Mouse (Mus musculus) naive thymus-derived CD4-positive, alpha-beta T cell, adult 2 months (primary cell): ENCODE results near the gene Tex19.2.
"Not testable (repeated sequence)": the region's sequence is repeated elsewhere in the genome, so short reads cannot be mapped to it uniquely, and the experiment has no call there.

Experiments used
- DNase-seq: peaks from one replicate; pipeline ENCODE4 v3.0.0-alpha.2; 2011; ENCODE audit warnings: low read depth

The Tex19.2 gene

GRCm38 (mm10) chr11:121111051-121111450, 7.4 kb downstream of the Tex19.2 start:
- no peak for DNase-seq

GRCm38 (mm10) chr11:121109986-121110385, 8.5 kb downstream of the Tex19.2 start:
- no peak for DNase-seq

GRCm38 (mm10) chr11:121108061-121108460, 10.4 kb downstream of the Tex19.2 start:
- DNase-seq = no peak

- not testable (repeated sequence) for DNase-seq
Observed at GRCm38 (mm10) chr11:121107242-121107641, 11.2 kb downstream of the Tex19.2 start.

- DNase-seq = no peak
Observed at GRCm38 (mm10) chr11:121101124-121101805, 17.2 kb downstream of the Tex19.2 start.

GRCm38 (mm10) chr11:121100692-121101091, 17.8 kb downstream of the Tex19.2 start:
- no peak for DNase-seq

- DNase-seq = no peak
Observed at GRCm38 (mm10) chr11:121099762-121100161, 18.7 kb downstream of the Tex19.2 start.

- DNase-seq = no peak
Observed at GRCm38 (mm10) chr11:121092606-121093585, 25.6 kb downstream of the Tex19.2 start.

- no peak for DNase-seq
Observed at GRCm38 (mm10) chr11:121090943-121091342, 27.5 kb downstream of the Tex19.2 start.

- DNase-seq = no peak
Observed at GRCm38 (mm10) chr11:121089756-121090546, 28.5 kb downstream of the Tex19.2 start.

- DNase-seq = no peak
Observed at GRCm38 (mm10) chr11:121088997-121089396, 29.5 kb downstream of the Tex19.2 start.

- DNase-seq = no peak
Observed at GRCm38 (mm10) chr11:121086296-121086695, 32.2 kb downstream of the Tex19.2 start.

- DNase-seq = no peak
Observed at GRCm38 (mm10) chr11:121085181-121085580, 33.3 kb downstream of the Tex19.2 start.

- peak; percentile 78 for DNase-seq
Observed at GRCm38 (mm10) chr11:121082857-121083500, 35.5 kb downstream of the Tex19.2 start.

GRCm38 (mm10) chr11:121082250-121082649, 36.2 kb downstream of the Tex19.2 start:
- no peak for DNase-seq

- no peak for DNase-seq
Observed at GRCm38 (mm10) chr11:121081120-121081519, 37.4 kb downstream of the Tex19.2 start, which contains the start of gene Sectm1a. Gene Sectm1a, minus strand, starts transcription at chr11:121081220.

- no peak for DNase-seq
Observed at GRCm38 (mm10) chr11:121080330-121080729, 38.1 kb downstream of the Tex19.2 start.

- no peak for DNase-seq
Observed at GRCm38 (mm10) chr11:121075655-121076054, 42.8 kb downstream of the Tex19.2 start.

GRCm38 (mm10) chr11:121069662-121070061, 48.8 kb downstream of the Tex19.2 start:
- not testable (repeated sequence) for DNase-seq

- no peak for DNase-seq
Observed at GRCm38 (mm10) chr11:121067895-121068294, 50.6 kb downstream of the Tex19.2 start.
